Mouse (Mus musculus) right cerebral cortex, postnatal 4 days (tissue): ENCODE measurements around the gene Itpkb.

Source experiments
- DNase-seq: peaks from one replicate; pipeline ENCODE4 v3.0.0-alpha.2; 2022

The Itpkb gene

DNA sequence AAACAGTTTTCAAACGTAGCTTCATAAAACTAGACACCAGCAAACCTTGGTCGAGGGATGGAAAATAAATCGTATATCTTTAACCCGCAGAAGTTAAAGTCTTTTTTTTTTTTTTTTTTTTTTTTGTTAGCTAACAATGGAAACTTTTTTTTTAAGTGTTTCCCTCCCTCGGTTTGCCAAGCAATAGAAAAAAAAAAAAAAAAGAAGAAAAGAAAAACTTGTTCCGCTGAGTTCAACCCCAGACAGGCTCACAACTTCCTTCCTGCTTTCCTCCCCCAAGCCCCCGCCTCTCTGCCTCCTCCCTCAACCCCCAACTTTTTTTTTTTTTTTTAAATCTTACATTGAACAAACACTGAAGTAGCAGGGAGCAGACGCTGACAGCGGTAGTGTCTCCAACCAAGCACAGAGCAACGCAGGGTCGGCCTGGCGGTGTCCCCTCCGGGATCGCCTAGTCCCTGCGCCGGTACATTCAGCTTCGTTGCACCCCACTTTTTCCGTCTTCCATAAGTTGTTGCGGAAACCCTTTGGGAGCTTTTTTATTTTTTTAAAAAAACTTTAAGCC lies at the start of gene Itpkb:
Itpkb (plus strand) TSS at position 341 of the 562 bp plus-strand sequence.
- DNase-seq: peak; percentile 38

DNA sequence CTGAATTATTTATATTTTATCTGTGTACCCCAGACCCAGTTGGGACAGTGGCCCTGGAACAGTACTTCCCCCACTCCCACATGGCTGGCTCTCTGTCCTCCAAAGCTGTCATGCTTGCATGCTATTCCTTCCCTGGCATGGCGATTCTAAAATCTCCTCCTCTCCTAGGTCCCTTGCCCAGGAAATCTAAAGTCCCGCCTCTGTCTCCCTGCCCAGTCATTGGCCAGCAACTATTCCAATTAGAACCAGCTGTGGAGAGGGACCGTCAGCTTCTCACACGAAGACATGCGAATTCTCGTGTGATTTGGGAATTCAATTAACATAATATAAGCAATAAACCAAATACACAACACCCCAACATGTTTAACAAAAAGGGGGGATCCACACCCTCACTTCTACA lies 47.7 kb upstream of the Itpkb start:
- DNase-seq: no peak

DNA sequence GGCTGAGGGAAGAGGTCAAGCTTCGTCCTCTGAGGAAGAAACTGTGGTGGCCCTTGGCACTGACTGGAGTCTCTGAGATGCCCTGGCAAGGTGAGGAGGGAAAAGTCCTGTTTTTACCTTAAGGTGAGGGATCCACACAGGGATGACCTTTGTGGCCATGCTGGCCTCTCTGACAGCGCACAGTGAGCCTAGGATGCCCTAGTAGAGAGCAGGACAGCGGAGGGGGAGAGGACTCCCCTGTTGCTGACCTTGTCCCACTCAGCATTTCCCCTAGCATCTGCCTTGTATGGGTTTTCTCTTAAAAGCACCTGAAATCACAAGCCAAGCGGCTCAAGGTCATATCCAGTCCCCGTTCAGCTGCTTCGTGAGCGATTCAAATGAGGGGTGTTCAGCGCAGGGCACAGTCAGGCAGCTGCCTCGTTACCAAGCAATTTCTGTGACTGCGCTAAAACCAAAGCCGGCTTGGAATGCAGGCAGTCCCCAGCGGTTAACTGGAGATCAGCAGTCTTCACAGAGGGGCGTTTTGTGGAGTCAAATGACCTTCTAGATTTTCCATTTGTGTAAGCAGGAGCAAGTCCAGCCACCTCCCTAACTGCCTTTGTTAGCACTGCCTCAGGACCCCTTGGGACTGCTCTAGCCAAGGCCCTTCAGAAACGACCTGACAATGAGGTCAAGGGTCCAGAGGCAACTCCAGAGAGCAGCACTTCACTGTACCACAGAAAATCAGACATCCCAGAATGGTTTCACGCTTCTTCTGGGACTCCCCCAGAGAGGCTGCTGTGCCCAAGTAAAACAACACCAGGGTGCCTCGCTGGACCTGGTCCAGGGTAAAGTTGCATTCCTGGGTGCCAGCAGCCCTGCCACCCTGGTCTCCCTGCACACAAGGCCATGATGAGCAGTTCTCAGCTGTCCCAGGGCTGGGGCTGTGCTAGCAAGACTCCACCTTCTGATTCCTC lies 46.2 kb upstream of the Itpkb start:
- no peak for DNase-seq

DNA sequence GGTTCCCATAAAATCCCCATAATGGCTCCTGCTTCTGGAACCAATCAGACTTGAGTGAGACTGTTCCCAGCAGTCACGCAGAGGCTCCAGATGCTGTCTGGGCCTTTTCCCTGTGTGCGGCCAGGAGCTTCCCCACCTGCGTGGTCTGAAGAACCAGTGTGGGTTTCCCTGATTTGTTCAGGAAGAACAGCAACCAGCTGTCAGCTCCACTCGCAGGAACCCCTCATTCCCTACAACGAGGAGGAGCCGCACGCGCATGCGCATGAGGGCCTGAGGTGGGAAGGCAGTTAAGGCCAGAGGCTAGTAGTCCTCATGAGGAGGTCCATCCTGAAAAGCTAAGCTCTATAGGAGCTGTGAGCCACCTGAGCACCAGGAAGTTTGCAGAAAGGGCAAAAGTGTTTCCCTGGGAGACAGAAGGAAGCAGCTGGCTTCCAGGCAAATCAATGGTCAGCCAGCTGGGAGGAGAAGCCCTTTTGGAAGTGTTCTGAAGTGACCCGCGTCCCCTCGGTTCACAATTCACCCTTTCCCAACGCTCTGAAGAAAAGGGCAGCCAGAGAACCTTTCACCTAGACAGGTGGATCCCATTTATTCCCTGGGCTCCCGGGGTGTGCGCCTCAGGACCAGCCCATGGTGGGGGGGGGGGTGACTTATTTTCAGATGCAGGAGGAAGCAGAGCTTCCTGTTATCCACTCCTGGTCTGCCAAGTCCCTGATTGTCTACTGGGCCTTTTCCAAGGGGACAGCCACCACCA lies 44.0 kb upstream of the Itpkb start:
- no peak for DNase-seq

DNA sequence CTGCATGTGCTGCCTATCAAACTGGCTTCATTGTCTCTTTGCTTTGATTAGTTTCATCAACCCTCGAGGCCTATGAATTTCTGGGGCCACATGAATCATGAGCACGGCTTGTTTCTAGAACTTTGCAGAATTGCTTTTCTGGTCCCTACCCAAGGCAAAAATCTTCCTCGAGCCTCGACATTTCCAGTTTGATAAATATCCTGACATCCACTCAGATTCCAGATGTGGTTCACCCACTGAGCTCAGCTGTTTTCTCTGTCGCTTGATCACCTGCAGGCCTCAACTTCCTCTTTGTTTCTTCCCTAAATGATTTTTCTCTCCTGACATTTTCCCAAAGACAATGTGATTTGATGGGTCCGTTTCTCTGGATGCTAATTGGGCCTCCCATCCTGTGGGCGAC lies 42.1 kb upstream of the Itpkb start:
- DNase-seq: no peak

DNA sequence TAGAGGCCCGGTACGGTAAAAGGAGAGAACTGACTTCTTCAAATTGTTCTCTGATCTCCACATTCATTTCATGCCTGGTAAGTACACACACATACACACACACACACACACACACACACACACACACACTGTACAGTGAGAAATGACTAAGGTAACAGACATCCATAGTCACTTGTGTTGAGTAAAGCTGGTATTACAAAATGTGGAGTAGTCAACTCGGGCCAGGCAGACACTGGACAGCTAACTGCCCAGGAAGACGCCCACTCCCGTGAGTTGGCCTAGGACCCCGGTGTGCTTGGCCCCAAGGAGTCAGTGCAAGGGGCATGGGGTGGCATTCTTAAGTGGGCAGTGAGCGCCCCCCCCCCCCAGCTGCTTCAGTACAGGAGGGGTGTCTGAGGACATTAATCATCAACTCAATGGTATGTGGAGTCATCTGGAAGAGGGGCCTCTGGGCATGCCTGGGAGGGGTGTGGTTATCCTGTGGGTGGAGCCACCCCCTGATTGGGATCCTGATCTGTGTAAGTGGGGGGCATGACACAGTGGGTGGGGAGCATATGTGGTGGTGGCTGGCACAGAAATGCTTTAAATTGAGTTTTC lies 41.3 kb upstream of the Itpkb start:
- DNase-seq: no peak

DNA sequence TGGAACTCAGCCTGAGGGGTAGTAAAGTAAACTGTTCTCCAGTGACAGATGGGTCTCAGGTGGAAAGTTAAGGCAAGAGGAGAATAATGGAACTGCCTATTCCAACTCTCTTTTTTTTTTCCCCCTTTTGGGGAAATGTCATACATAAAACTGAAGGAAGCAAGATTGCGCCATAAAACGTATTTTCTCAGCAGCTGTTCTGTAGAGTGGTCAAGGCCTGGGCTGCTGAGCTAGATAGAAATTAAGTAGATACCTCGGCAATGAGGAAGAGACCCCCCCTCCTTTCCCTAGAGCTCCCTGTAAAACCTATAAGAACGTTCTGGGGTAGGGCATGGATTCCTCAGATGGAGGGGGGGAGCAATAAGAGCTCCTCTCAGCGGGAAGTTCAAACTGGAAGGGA lies 40.5 kb upstream of the Itpkb start:
- DNase-seq: no peak

DNA sequence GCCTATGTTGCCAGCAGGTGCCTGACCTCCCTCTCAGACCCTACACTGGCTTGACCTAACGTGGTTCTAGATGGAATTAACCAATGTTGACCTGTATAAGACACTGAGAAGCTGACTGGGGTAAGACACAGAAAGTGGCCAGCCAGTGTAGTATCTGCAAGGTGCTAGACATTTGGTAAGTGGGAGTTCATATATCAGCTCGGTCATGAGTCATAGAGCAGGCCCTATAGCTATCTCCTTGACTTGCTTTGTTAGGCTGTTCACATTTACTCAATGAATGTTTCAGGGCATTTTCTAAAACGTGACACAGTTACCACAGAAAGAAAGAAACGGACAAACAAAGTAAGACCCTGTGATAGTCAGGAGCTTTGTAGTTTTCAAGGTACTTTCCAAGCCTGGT lies 39.9 kb upstream of the Itpkb start:
- no peak for DNase-seq

DNA sequence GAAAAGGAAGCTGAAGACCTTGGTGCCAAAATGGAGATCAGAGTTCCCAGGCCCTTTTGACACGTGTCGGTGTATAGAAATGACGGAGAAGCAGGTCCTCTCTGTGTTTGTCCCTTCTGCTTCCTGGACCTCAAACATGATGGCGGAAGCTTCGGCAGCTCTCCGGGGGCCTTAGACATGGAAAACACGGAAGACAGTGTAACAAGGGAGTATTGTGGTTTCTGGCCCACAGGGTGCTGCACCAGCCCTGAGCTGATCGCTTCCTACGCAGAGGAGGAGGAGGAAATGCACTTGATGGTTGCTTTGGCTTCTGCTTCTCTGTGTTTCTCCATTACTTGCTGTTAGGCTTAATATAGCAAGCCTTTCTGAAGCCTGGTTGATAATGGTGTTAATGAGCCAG lies 34.2 kb upstream of the Itpkb start:
- no peak for DNase-seq

DNA sequence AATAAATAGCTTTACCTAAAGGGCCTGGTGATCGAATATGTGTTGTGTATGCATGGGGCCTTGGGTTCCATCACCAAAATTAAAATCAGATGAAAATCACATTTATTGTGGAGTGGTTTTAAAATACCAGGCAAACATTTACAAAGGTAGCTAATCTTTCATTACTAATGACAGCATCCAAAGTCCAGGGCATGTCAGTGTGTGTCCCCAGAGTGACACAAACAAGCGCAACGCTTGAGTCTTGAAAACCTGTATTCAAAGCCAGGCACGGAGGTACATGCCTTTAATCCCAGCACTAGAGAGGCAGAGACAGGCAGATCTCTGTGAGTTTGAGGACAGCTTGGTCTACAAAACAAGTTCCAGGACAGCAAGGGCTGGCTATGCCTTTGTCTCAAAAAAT lies 30.6 kb upstream of the Itpkb start:
- DNase-seq: no peak

DNA sequence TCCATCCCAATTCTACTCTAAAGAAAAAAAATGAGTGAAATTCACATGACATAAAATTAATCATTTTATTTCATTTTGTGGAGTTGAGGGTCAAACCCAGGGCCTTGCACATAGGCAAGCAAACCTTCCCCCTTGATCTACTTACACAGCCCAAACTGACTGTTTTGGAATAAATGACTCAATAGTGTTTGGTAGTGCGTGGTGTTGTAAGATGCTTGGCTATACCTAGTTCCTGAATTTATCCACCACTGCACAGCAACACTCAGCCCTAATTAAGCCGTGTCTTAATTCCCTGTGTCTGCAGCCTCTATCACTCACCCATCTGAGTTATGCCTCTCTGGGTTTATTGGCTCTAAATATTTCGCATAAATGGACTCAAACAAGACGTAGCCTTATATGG lies 30.0 kb upstream of the Itpkb start:
- no peak for DNase-seq

DNA sequence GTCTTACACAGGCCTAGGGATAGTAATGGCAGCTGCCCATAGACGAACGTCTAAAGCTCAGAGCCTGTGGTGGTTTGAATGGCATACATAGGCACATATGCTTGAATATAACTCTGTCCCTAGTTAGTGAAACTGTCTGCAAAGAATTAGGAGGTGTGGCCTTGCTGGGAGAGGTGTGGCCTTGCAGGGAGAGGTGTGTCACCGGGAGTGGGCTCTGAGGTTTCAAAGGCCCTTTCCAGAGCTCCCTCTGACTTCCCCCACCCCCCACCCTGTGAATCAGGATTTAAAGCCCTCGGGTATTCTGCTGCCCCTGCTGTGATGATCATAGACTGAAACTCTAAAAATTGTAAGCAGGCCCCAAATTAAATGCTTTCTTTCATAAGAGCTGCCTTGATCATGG lies 29.3 kb upstream of the Itpkb start:
- no peak for DNase-seq

DNA sequence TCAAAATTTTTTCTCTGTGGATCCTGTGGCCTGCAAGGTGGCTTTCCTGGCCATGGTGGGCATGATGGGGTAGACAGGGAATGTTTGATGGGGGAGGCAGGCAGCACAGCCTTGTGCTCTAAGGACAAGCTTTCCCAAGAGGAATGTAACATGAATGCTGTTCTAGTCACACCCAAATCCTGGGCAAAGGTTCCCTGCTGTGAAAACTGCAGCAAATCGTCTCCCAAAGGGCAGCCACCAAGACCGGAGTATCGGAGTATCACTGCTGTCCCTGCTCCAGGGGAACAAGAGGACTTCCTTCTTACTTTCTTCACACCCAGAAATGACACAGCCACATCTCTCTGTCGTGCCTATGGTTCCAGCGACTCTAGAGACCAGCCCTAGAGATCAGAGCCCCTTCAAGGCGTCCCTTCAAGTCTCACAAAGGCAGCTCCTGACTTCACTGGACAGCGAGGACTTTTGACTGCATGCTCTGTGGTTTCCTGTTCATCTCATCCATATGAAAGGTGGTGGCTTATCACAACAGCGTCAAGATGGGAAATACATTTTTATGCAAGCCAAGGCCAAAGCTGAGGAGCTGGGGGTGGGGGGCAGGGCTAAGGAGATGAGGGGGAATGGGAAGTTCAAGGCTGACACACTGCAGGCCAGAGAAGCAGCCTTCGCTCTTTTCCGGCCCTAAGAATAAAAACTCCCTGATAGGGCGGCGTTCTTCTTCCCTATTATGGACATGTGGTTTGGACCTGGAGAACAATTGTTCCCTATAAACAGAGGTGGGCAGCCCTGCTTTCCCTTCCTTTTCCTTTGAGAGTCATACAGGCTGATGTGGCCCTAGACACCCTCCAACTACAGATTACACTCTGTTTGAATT lies 27.8 kb upstream of the Itpkb start:
- DNase-seq: no peak

DNA sequence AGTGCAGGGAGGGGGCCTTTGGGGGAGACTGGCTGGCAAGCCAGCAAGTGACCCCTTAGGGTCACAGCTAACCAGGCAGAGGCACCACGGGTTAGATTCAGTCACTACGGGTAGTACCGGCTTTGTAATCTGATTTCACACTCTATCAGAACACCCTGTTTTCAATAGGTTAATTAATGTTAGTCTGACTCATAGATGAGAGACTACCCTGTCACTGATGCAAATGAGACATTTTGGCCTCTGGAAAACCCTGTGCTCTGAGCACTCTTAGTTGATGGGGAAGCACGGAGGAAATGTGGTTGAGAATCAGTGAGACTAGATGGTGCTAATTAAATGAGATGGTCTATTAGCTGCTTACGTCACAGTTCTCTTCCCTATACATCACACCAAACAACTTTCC lies 26.7 kb upstream of the Itpkb start:
- no peak for DNase-seq

DNA sequence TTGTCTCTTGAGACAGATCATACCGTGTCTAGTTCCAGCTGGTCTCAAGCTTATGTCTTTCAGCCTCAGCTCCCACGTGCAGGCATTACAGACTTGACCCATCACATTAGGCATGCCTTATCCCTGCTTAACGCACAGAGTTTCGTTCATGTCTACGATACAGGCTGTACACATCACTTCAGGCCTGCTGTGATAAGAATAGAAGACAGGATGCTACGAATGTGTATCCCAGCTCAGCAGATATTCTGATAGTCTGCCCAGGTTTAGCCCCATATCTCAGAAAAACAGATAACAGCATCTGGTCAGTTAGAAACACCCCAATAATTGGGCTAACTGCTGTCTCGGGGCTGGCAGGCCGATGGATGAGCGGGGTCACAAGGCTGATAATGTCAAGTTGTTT lies 23.4 kb upstream of the Itpkb start:
- DNase-seq: no peak

DNA sequence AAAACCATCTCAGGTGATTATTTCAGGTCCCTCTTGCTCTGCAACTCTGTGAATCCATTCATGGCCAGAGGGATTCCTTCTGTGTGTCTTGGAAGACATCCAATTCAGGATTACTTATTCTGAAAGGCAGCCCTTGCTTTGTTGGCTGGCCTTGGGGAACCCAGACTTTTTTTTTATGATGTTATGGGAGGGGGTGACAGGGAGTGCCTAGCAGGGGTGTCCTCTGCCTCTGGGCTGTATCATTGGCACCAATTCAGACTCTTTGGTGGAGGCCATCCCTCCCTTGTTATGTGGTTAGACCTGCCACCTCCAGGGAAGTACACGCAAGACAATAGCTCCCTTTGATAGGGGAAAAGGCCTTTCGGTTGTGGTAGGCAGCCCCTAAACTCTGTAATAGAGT lies 22.6 kb upstream of the Itpkb start:
- no peak for DNase-seq

DNA sequence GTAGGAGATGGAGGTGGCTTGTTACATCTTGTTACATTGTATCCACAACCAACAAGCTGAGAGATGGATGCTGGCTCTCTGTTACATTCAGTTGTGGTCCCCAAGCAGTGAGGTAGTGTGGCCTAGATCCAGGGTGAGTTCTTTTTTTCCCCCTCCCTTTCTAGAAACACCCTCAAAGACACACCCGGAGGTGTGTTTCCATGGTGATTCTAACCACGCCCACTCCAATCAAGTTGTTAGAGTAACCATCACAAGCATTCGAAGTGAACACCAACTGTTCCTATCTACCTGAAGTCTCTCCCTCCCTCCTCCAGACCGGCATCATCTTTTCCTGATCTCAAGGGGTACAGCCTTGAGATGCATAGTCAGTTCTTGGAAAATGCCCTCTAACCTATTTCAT lies 21.4 kb upstream of the Itpkb start:
- no peak for DNase-seq

DNA sequence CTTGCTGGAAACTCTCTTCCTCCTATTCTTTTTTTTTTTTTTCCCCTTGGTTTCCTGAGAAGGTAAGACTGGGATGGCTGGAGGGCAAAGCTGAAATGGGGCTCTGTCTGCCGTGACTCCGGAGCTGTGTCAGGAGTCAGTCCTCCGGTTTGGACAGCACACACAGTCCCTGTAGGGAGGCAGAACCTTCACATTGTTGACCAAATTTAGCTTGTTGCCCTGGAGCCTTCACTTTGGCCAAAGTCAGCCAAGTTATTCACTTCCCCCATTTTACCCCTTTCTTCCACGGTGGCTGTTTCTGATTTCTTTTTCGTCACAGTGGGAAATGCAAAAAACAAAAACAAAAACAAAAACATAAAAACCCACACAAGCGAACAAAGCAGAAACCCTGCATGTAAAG lies 18.0 kb upstream of the Itpkb start:
- no peak for DNase-seq

DNA sequence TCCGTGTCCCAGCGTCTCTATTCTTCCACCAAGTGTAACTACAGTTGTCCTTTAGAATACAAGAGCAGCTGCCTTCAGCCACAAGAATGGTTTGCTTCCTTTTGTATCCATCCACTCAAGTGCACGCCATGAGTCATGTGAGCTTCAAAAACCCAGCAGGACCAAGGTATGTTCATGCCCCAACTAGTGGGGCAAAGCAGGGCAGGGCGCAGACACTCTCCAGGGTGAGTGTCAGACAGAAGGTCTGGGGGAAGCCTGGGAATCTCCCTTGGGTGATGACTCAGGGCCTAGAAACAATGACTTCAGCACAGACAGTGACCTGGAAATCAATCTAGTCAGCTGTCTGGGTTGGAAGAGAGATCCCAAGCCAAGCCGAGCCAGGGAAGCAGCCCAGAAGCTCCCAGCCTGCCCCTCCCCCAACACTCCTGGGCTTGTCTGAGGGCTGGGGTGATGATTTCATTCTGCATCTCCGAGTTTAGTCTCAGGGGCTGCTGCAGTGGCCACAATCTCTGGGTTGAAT lies 17.4 kb upstream of the Itpkb start:
- DNase-seq: peak; percentile 46

DNA sequence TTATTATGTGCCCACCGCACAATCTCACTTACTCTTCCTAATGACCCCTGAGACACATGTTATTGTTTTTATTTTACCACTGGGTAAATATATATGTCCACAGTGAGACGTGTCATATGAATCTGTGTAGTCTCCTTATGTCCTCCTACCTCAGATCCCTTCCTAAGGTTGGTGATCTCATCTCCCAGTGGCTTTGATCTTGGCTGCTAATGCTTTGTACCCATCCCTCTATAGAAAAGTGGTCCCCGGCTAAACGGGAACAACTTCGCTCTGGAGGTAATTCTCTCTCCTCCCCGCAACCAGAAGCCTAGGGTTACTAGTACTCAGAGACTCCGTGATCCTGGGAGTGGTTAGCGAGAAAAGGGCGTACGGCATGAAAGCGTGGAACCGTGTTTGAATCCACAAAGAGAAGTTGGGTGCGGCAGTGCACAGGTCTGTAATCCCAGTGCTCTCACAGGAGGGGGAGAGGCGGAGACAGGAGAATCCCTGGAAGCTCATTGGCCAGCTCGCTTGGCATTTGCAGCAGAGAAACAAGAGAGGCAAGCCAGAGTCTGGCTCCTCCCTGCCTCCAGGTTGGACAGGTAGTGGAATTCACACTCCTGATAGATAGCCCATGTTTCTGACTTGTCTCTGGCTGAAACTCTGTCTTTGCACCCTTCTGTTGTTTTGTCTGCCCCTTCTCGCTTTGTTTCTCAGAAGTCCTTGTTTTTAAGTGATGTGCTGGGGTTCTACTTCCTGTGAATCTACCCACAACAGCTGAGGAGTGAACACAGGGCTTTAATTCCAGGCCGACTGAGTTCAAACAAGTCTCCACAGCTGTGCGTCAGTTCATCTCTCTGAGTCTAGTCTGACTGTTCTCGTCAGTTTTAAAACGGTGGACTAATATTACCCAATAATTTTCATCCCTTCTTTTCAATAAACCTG lies 16.5 kb upstream of the Itpkb start:
- peak; percentile 38 for DNase-seq

DNA sequence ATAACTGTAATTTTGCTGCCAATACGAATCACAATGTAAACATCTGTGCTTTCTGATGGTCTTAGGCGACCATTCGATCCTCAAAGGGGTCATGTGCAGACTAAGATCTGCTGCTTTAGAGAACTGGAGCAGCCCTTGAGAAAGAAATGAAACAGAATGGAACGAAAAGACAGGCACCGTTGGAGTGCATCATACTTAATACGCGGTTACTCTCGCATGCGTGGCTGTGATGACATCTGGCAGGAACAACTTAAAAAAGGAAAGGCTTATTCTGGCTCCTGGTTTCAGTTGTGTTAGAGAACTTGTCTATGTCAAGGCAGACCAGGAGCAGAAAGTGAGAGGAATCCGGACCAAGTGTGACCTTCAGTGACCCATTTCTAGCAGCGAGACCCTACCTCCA lies 15.6 kb upstream of the Itpkb start:
- no peak for DNase-seq
